Mouse (Mus musculus) midbrain, embryonic 16.5 days (tissue): ENCODE data around the gene Lmbrd1. TPM values are rescaled to one million over a fixed set of nuclear protein-coding genes. Genes with fewer than 3 reads are reported as not detected.

Source experiments
- ATAC-seq: fragments of 200-750 bp; cut with Nextera tagmentation; 2 replicates; pipeline ENCODE4 v1.8.0; 2017; ENCODE audit warnings: moderate TSS enrichment
- H3K27ac ChIP-seq: fragments of 300-500 bp; sonication (generic); 2 replicates; pipeline ENCODE4 v1.5.1; 2014; ENCODE audit warnings: mild to moderate bottlenecking, low read length, mixed read lengths
- H3K27me3 ChIP-seq: fragments of 300-500 bp; sonication (generic); 2 replicates; pipeline ENCODE4 v1.6.1; 2014; ENCODE audit warnings: low read depth, low read length, mixed read lengths; ENCODE audit not compliant: control insufficient read depth, insufficient read depth
- H3K36me3 ChIP-seq: fragments of 300-500 bp; sonication (generic); 2 replicates; pipeline ENCODE4 v1.6.1; 2014; ENCODE audit warnings: mild to moderate bottlenecking, low read length, moderate library complexity, mixed read lengths; ENCODE audit not compliant: control insufficient read depth, insufficient read depth
- H3K4me1 ChIP-seq: fragments of 300-500 bp; sonication (generic); 2 replicates; pipeline ENCODE4 v1.6.1; 2014; ENCODE audit warnings: mild to moderate bottlenecking, low read length, mixed read lengths; ENCODE audit not compliant: control insufficient read depth, insufficient read depth
- H3K4me2 ChIP-seq: fragments of 300-500 bp; sonication (generic); 2 replicates; pipeline ENCODE4 v1.6.1; 2014; ENCODE audit warnings: mild to moderate bottlenecking, low read length, mixed read lengths
- H3K4me3 ChIP-seq: fragments of 300-500 bp; sonication (generic); 2 replicates; pipeline ENCODE4 v1.5.1; 2014; ENCODE audit warnings: low read depth, mild to moderate bottlenecking, low read length, moderate library complexity, mixed read lengths
- H3K9ac ChIP-seq: fragments of 300-500 bp; sonication (generic); 2 replicates; pipeline ENCODE4 v1.6.1; 2014; ENCODE audit warnings: low read depth, low read length, mixed read lengths
- H3K9me3 ChIP-seq: fragments of 300-500 bp; sonication (generic); replicated peaks from 2 replicates; pipeline ENCODE4 v1.6.1; 2014; ENCODE audit warnings: mild to moderate bottlenecking, low read length, mixed read lengths; ENCODE audit not compliant: control insufficient read depth, poor library complexity, severe bottlenecking
- WGBS: fragments of 180-500 bp; shearing (Covaris S2); extraction: QIAGEN DNeasy Blood & Tissue Kit; methylation state at CpG from one replicate; pipeline ENCODE4 v1.1.7; 2014; 5-methylcytosine and 5-hydroxymethylcytosine counted together
- polyA plus RNA-seq: library from polyadenylated mRNA; unstranded; fragments of >200 nt; fragmentation: Nextera tagmentation; extraction: Ambion mirVana; gene quantifications from 2 replicates; pipeline ENCODE4 v1.2.1, GENCODE M21; 2015

The Lmbrd1 gene
- polyA plus RNA-seq, 1 experiment from 2014 or later: 57.2 TPM

DNA sequence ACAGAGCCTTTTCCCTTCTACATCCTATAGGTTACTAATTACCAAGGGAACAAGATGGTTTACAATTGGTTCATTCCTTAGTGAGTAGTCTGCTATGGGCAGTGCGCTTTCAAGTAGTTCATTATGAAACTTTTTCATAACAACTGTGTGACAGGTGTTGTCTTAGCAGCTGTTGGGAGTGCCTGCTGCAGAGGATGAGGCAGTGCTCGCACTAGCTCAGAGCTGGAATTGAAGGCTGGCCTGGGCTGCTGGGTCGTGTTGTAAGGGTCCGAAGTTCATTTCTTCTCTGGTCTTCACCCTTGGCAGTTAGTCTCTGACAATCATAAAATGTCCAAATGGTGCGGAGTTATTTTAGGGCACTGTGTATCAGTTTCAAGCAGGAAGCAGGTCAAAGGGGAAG is 21.8 kb downstream of the Lmbrd1 start:
- H3K4me1 ChIP-seq: 0 out of 2 replicates have a peak, but pooled peaks cover 2% of the 10 kb centered on the region
- no peaks in the 10 kb centered on the region for H3K9me3 ChIP-seq
- H3K4me2 ChIP-seq: no peak overlapping the region
- no peak overlapping the region for H3K9ac ChIP-seq
- H3K27me3 ChIP-seq: no peaks in the 10 kb centered on the region
- WGBS: 93% methylated on average over 5 of the region's 5 CpGs
- ATAC-seq: no peak
- H3K4me3 ChIP-seq: no peak overlapping the region
- no peaks in the 10 kb centered on the region; the same call in 1 of the 2 replicates for H3K36me3 ChIP-seq
- no peak overlapping the region for H3K27ac ChIP-seq

DNA sequence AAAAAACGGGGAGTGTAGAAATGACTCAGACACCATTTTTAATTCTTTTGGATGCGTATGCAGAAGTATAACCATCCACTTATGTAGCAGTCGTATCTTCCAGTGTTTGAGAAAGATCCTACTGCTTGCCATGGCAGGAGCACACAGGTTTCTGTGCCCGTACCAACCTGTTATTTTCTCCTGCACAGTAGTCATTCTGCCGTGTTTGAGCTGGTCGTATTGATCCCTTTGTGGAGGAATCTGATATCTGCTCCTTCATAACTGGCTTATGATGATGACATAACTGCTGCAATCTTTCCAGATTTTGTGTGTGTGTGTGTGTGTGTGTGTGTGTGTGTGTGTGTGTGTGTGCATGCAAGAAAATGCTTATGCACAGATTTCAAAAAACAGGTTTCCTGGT is 25.4 kb downstream of the Lmbrd1 start:
- Histone ChIP-seq H3K27ac (no peak overlapping the region), H3K27me3 (no peaks in the 10 kb centered on the region), H3K9me3 (no peaks in the 10 kb centered on the region), H3K4me3 (no peak overlapping the region), H3K4me2 (no peak overlapping the region), H3K4me1 (0 out of 2 replicates have a peak, but pooled peaks cover 2% of the 10 kb centered on the region), H3K36me3 (peaks cover 8% of the 10 kb centered on the region), H3K9ac (no peak overlapping the region)
- no peak for ATAC-seq
- 79% methylated on average over 6 of the region's 6 CpGs for WGBS

DNA sequence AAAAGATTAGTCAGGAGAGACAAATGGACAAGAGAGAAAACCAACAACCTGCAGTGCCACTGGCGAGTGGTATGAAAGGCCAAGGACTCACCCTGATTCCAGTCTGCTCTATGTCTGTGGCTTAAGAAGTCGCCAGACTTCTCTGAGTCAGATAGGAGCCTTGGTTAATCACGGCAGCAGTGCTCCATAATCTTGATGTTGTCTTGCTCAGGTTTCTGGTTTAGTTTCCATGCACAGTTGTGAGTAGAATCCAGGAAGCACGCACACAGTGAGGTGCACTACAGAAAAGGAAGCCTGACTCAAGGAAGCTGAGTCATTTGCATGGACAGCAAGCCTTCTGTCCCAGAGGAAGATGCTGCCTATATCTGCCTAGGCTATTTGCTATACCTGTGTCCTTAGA is 37.9 kb downstream of the Lmbrd1 start:
- Histone ChIP-seq H3K9me3 (no peaks in the 10 kb centered on the region), H3K4me2 (no peak overlapping the region), H3K27me3 (no peaks in the 10 kb centered on the region), H3K27ac (no peak overlapping the region), H3K9ac (no peak overlapping the region), H3K4me1 (no peaks in the 10 kb centered on the region), H3K36me3 (peaks cover 3% of the 10 kb centered on the region; the same call in 1 of the 2 replicates), H3K4me3 (no peak overlapping the region)
- no peak for ATAC-seq
- 94% methylated on average over 4 of the region's 4 CpGs for WGBS

DNA sequence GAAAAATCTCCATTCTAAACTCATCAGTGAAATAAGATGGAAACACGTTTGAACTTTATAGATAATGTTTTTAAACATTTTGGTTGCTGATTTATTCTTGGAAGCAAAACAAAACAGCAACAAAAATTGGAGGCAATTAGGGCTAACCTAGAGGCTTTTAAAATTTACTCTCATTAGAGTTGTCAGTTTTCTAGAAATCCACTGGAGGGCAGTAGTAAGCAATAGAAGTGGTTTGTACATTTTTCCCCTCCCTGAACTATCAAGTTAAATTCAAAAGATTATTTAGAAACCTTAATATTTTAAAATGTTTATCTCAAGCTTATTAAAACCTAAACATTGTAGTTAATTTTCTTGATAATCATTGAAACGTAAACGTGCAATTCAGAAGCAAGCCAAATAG is 41.2 kb downstream of the Lmbrd1 start:
- Histone ChIP-seq H3K27me3 (no peaks in the 10 kb centered on the region), H3K27ac (no peak overlapping the region), H3K9ac (no peak overlapping the region), H3K4me2 (no peak overlapping the region), H3K4me3 (no peak overlapping the region), H3K9me3 (no peaks in the 10 kb centered on the region), H3K36me3 (0 out of 2 replicates have a peak, but pooled peaks cover 3% of the 10 kb centered on the region), H3K4me1 (no peaks in the 10 kb centered on the region)
- WGBS: 63% methylated on average over 3 of the region's 3 CpGs
- no peak for ATAC-seq

DNA sequence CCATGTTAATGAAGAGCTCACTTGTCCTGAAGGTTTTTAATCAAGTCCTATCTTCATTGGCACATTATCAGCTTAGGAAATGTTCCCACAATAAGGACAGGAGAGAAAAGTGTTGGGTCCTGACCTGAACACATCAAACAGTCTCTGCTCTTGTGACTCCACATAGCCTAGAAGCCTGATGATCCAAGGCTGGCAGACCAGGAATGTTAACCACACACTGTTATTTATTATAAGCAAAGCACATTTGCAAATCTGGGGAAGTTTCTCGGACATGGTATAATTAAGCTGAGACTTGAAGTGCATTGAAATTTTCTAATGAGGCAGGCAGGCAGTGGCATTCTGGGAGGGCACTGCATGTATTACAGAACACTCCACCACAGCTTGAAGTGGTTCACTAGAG is 41.8 kb downstream of the Lmbrd1 start:
- no peak overlapping the region for H3K4me2 ChIP-seq
- H3K4me1 ChIP-seq: no peaks in the 10 kb centered on the region
- WGBS: 51% methylated on average over 1 of the region's 1 CpGs
- H3K27me3 ChIP-seq: no peaks in the 10 kb centered on the region
- ATAC-seq: no peak
- H3K4me3 ChIP-seq: no peak overlapping the region
- H3K9ac ChIP-seq: no peak overlapping the region
- no peak overlapping the region for H3K27ac ChIP-seq
- 0 out of 2 replicates have a peak, but pooled peaks cover 3% of the 10 kb centered on the region for H3K36me3 ChIP-seq
- no peaks in the 10 kb centered on the region for H3K9me3 ChIP-seq

DNA sequence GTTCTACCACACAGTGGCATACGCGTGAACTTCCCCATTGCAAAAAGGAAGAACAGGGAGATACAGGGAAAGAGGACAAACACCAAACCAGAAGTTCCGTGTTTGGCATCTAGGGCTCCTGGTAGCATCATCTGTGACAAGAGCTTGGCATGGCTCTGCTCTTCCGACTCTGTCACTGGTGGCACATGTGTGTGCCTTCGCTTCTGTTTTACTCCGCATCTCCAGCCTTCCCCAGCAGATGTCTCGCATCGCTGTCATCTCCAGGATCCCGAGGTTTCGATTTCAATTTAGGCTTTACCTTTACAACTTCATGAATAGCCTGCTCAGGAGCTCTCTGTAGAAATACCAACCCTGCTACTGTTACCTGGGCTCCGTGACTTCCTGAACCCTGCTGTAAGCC is 51.4 kb downstream of the Lmbrd1 start:
- Histone ChIP-seq H3K4me1 (no peaks in the 10 kb centered on the region), H3K4me2 (no peak overlapping the region), H3K9ac (no peak overlapping the region), H3K27me3 (no peaks in the 10 kb centered on the region), H3K9me3 (no peaks in the 10 kb centered on the region), H3K27ac (no peak overlapping the region), H3K4me3 (no peak overlapping the region), H3K36me3 (peaks cover 40% of the 10 kb centered on the region)
- 96% methylated on average over 11 of the region's 11 CpGs for whole genome bisulfite sequencing
- no peak for ATAC-seq

DNA sequence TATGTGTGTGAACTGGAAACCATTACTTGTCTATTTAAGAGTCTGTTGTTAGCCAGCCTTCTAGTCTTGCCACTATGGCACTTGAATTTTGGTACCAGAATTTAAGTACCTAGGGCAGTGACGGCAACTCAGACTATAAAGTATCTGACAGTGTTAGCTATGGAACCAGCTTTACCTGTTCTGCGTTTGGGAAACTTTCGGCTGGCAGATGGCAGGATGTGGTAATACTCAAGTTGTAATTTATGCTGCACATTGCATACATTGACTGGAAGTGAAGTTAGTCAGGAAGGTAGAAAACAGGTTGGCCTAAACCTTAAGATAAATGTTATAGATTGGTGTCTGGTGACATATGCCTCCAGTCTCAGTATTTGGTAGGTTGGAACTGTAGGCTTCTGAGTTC is 53.9 kb downstream of the Lmbrd1 start:
- no peaks in the 10 kb centered on the region for H3K27me3 ChIP-seq
- 97% methylated on average over 3 of the region's 3 CpGs for WGBS
- peaks cover 40% of the 10 kb centered on the region for H3K36me3 ChIP-seq
- H3K27ac ChIP-seq: no peak overlapping the region
- ATAC-seq: no peak
- no peak overlapping the region for H3K9ac ChIP-seq
- H3K4me3 ChIP-seq: no peak overlapping the region
- H3K4me2 ChIP-seq: no peak overlapping the region
- H3K9me3 ChIP-seq: no peaks in the 10 kb centered on the region
- H3K4me1 ChIP-seq: no peaks in the 10 kb centered on the region

DNA sequence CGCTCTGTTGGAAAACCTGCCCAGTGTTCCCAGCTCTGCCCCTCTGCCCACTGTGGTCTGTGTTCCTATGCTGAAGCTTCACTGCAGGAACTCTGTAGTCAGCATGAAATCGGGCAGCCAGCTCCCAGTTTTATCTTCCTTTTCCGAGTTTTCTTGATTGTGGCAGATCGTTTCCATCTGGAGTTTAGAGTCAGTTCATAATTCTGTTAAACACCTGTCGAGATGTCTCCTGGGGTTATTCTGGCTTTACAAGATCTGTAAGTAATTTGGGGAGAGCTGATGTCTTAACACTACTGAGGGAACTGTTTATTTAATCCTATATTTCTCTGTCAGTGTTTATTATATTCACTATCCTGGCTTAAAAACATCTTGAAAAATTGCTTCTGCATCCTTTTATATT is 56.4 kb downstream of the Lmbrd1 start:
- Histone ChIP-seq H3K27ac (no peak overlapping the region), H3K36me3 (peaks cover 28% of the 10 kb centered on the region), H3K9ac (no peak overlapping the region), H3K27me3 (no peaks in the 10 kb centered on the region), H3K4me1 (no peaks in the 10 kb centered on the region), H3K9me3 (no peaks in the 10 kb centered on the region), H3K4me3 (no peak overlapping the region), H3K4me2 (no peak overlapping the region)
- ATAC-seq: no peak
- WGBS: 85% methylated on average over 5 of the region's 5 CpGs

DNA sequence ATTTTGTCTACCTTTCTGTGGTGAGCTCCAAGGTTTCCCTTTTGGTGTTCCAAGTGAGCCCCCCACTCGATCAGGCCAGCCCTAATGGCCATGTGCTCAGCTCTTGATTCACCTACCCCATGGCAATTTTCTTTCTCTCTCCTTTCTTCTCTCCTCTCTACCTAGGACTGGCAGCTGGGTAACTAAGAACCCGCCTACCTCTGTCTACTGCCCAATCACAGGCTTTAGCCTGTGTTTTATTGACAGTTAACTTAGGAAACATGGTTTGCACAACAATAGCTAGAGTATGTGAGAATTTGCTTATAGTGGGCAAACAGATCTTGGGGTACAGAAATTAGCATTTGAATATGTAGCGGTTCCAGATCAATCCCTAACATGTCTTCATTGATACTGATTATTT is 62.5 kb downstream of the Lmbrd1 start:
- Histone ChIP-seq H3K27me3 (no peaks in the 10 kb centered on the region), H3K4me3 (no peak overlapping the region), H3K4me2 (no peak overlapping the region), H3K4me1 (0 out of 2 replicates have a peak, but pooled peaks cover 3% of the 10 kb centered on the region), H3K36me3 (peaks cover 2% of the 10 kb centered on the region; the same call in 1 of the 2 replicates), H3K9ac (no peak overlapping the region), H3K9me3 (no peaks in the 10 kb centered on the region), H3K27ac (no peak overlapping the region)
- ATAC-seq: no peak
- WGBS: 83% methylated on average over 3 of the region's 3 CpGs
